Mouse (Mus musculus): ENCODE results near the gene Nrxn3.

Gene Nrxn3

GRCm38 (mm10) chr12:89174306-89175159, 451.9 kb downstream of the Nrxn3 start:
- DNase-seq (ENCODE audit: extremely low read depth, low read depth), result no peak

- no peak for DNase-seq (ENCODE audit: extremely low read depth, low read depth)
These were observed 457.4 kb downstream of the Nrxn3 start for GRCm38 (mm10) chr12:89179970-89180666.

- no peak for DNase-seq (ENCODE audit: extremely low read depth, low read depth)
These were observed 458.5 kb downstream of the Nrxn3 start for GRCm38 (mm10) chr12:89181157-89181561.

GRCm38 (mm10) chr12:89198764-89199525, 476.3 kb downstream of the Nrxn3 start:
- DNase-seq (ENCODE audit: extremely low read depth, low read depth), result no peak

GRCm38 (mm10) chr12:89211608-89212007, 488.9 kb downstream of the Nrxn3 start:
- no peak for DNase-seq (ENCODE audit: extremely low read depth, low read depth)

GRCm38 (mm10) chr12:89239826-89240225, 517.1 kb downstream of the Nrxn3 start:
- DNase-seq (ENCODE audit: extremely low read depth, low read depth), result no peak

GRCm38 (mm10) chr12:89241554-89241953, 518.9 kb downstream of the Nrxn3 start:
- no peak for DNase-seq (ENCODE audit: extremely low read depth, low read depth)

- DNase-seq (ENCODE audit: extremely low read depth, low read depth), result no peak
These were observed 519.8 kb downstream of the Nrxn3 start for GRCm38 (mm10) chr12:89242476-89242875.

- no peak for DNase-seq (ENCODE audit: extremely low read depth, low read depth)
These were observed 532.7 kb downstream of the Nrxn3 start for GRCm38 (mm10) chr12:89255275-89255892.

GRCm38 (mm10) chr12:89258879-89259278, 536.2 kb downstream of the Nrxn3 start:
- no peak for DNase-seq (ENCODE audit: extremely low read depth, low read depth)

GRCm38 (mm10) chr12:89260076-89260475, 537.4 kb downstream of the Nrxn3 start:
- DNase-seq (ENCODE audit: extremely low read depth, low read depth), result no peak

- no peak for DNase-seq (ENCODE audit: extremely low read depth, low read depth)
These were observed 539.6 kb downstream of the Nrxn3 start for GRCm38 (mm10) chr12:89262261-89262660.

- no peak for DNase-seq (ENCODE audit: extremely low read depth, low read depth)
These were observed 560.0 kb downstream of the Nrxn3 start for GRCm38 (mm10) chr12:89282362-89283343.

- no peak for DNase-seq (ENCODE audit: extremely low read depth, low read depth)
These were observed 561.7 kb downstream of the Nrxn3 start for GRCm38 (mm10) chr12:89284412-89284811.

- no peak for DNase-seq (ENCODE audit: extremely low read depth, low read depth)
These were observed 564.4 kb downstream of the Nrxn3 start for GRCm38 (mm10) chr12:89287037-89287436.

- DNase-seq (ENCODE audit: extremely low read depth, low read depth), result no peak
These were observed 567.1 kb downstream of the Nrxn3 start for GRCm38 (mm10) chr12:89289589-89290274.

GRCm38 (mm10) chr12:89290736-89291574, 568.3 kb downstream of the Nrxn3 start:
- no peak for DNase-seq (ENCODE audit: extremely low read depth, low read depth)

- peak; percentile 9 for DNase-seq (ENCODE audit: extremely low read depth, low read depth)
These were observed 579.3 kb downstream of the Nrxn3 start for GRCm38 (mm10) chr12:89302011-89302410.

- no peak for DNase-seq (ENCODE audit: extremely low read depth, low read depth)
These were observed 587.5 kb downstream of the Nrxn3 start for GRCm38 (mm10) chr12:89310200-89310599.

Measured in MEL-GATA-1-ER (cell line).